Mouse (Mus musculus) embryo, embryonic 11.5 days (tissue): ENCODE data around the gene Sec14l1.

Source experiments
- DNase-seq: peaks from one replicate; pipeline ENCODE4 v3.0.0-alpha.2; 2012; ENCODE audit warnings: low read depth, low spot score

Gene Sec14l1

GRCm38 (mm10) chr11:117107837-117108236 lies 7.1 kb upstream of the Sec14l1 start:
- no peak for DNase-seq

- DNase-seq, result no peak
Measured at GRCm38 (mm10) chr11:117108595-117108994, 6.4 kb upstream of the Sec14l1 start.

GRCm38 (mm10) chr11:117109179-117109954 lies 5.6 kb upstream of the Sec14l1 start:
- DNase-seq, result no peak

- no peak for DNase-seq
Measured at GRCm38 (mm10) chr11:117111967-117112648, 2.9 kb upstream of the Sec14l1 start.

- DNase-seq, result no peak
Measured at GRCm38 (mm10) chr11:117112649-117113051, 2.3 kb upstream of the Sec14l1 start.

- DNase-seq, result no peak
Measured at GRCm38 (mm10) chr11:117113377-117113776, 1.6 kb upstream of the Sec14l1 start.

- no peak for DNase-seq
Measured at GRCm38 (mm10) chr11:117114231-117114591, 757 bp upstream of the Sec14l1 start.

- DNase-seq, result no peak
Measured at GRCm38 (mm10) chr11:117115346-117116219, 615 bp downstream of the Sec14l1 start.

GRCm38 (mm10) chr11:117116350-117117303 lies 1.7 kb downstream of the Sec14l1 start:
- no peak for DNase-seq

GRCm38 (mm10) chr11:117117321-117117720 lies 2.4 kb downstream of the Sec14l1 start:
- DNase-seq, result no peak

GRCm38 (mm10) chr11:117117791-117118190 lies 2.8 kb downstream of the Sec14l1 start:
- DNase-seq, result no peak

- DNase-seq, result no peak
Measured at GRCm38 (mm10) chr11:117118248-117118647, 3.3 kb downstream of the Sec14l1 start.

- no peak for DNase-seq
Measured at GRCm38 (mm10) chr11:117118721-117119321, 3.9 kb downstream of the Sec14l1 start.

- DNase-seq, result no peak
Measured at GRCm38 (mm10) chr11:117119723-117120122, 4.8 kb downstream of the Sec14l1 start.

- DNase-seq, result no peak
Measured at GRCm38 (mm10) chr11:117120285-117121163, 5.6 kb downstream of the Sec14l1 start.

GRCm38 (mm10) chr11:117121164-117121535 lies 6.2 kb downstream of the Sec14l1 start:
- no peak for DNase-seq

GRCm38 (mm10) chr11:117121954-117122353 lies 7.0 kb downstream of the Sec14l1 start:
- DNase-seq, result no peak

GRCm38 (mm10) chr11:117123418-117124085 lies 8.6 kb downstream of the Sec14l1 start:
- no peak for DNase-seq

- no peak for DNase-seq
Measured at GRCm38 (mm10) chr11:117124539-117124938, 9.6 kb downstream of the Sec14l1 start.
